Mouse (Mus musculus) hindbrain, embryonic 10.5 days (tissue): Measurements from ENCODE around the gene Cfap57. TPM values are rescaled to one million over a fixed set of nuclear protein-coding genes. Genes with fewer than 3 reads are reported as not detected.

ENCODE experiments used
- DNase-seq: peaks from one replicate; pipeline ENCODE4 v3.0.0-alpha.2; 2017; ENCODE audit warnings: low spot score
- H3K27ac ChIP-seq: fragments of 300-500 bp; sonication (generic); 2 replicates; pipeline ENCODE4 v1.5.1; 2016; ENCODE audit warnings: mild to moderate bottlenecking, moderate library complexity
- H3K27me3 ChIP-seq: fragments of 300-500 bp; sonication (generic); 2 replicates; pipeline ENCODE4 v1.6.1; 2016; ENCODE audit warnings: mild to moderate bottlenecking; ENCODE audit not compliant: poor library complexity, insufficient read depth, severe bottlenecking
- H3K36me3 ChIP-seq: fragments of 300-500 bp; sonication (generic); 2 replicates; pipeline ENCODE4 v1.6.1; 2016; ENCODE audit warnings: mild to moderate bottlenecking, moderate library complexity
- H3K4me1 ChIP-seq: fragments of 300-500 bp; sonication (generic); replicated peaks from 2 replicates; pipeline ENCODE4 v1.6.1; 2016; ENCODE audit warnings: mild to moderate bottlenecking
- H3K4me3 ChIP-seq: fragments of 300-500 bp; sonication (generic); 2 replicates; pipeline ENCODE4 v1.5.1; 2016; ENCODE audit warnings: mild to moderate bottlenecking, moderate library complexity
- H3K9me3 ChIP-seq: fragments of 300-500 bp; sonication (generic); 2 replicates; pipeline ENCODE4 v1.6.1; 2016; ENCODE audit warnings: mild to moderate bottlenecking, moderate library complexity
- WGBS: fragments of 180-500 bp; shearing (Covaris S2); methylation state at CpG from one replicate; pipeline ENCODE4 v1.1.7; 2016; 5-methylcytosine and 5-hydroxymethylcytosine counted together
- polyA plus RNA-seq: library from polyadenylated mRNA; unstranded; fragments of >200 nt; fragmentation: Nextera tagmentation; extraction: Ambion mirVana; gene quantifications from 2 replicates; pipeline ENCODE4 v1.2.1, GENCODE M21; 2016

Gene Cfap57
- polyA plus RNA-seq, 1 experiment from 2014 or later: 1.3 TPM

DNA sequence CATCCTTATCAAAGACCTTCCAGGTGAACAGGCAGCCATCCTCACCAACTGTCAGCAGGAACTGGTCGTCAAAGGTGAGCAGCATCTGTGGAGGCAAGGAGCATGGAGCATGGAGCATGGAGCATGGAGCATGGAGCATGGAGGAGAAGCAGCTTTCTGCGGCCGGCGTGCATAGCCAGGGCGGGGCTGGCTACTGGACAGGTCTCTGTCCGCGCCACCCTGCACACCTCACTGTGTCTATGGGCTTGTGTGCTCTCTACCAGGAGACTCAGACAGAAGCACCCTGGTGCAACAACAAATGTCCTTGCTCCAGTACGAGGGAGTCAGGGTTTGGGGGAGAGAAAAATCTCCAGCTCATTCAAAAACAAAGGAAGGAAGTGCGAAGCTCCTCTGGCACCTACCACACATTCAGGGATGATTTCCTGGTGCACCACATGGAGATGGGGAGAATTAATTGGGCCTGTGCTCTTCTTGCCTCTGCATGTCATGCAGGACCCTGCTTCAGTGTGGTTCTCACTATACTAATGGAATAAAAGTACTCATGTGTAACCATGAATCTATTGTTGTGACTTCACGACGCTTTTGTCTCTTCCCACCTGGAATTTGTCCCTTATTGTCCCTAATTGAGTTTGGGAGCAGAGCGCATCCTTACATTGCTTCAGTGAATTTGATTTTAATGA, 31.4 kb downstream of the Cfap57 start:
- DNase-seq: no peak
- WGBS: 62% methylated on average over 12 of the region's 12 CpGs
- H3K36me3 ChIP-seq: no peaks in the 10 kb centered on the region
- peaks cover 22% of the 10 kb centered on the region for H3K4me1 ChIP-seq
- H3K9me3 ChIP-seq: peaks cover 5% of the 10 kb centered on the region; the same call in 1 of the 2 replicates
- no peak overlapping the region for H3K4me3 ChIP-seq
- H3K27ac ChIP-seq: peak overlapping the region; percentile 67; the same call in 1 of the 2 replicates
- peaks cover 5% of the 10 kb centered on the region; the same call in 1 of the 2 replicates for H3K27me3 ChIP-seq

- WGBS: 95% methylated on average over 8 of the region's 8 CpGs
Observed at GRCm38 (mm10) chr4:118582629-118583028, 37.9 kb downstream of the Cfap57 start.

DNA sequence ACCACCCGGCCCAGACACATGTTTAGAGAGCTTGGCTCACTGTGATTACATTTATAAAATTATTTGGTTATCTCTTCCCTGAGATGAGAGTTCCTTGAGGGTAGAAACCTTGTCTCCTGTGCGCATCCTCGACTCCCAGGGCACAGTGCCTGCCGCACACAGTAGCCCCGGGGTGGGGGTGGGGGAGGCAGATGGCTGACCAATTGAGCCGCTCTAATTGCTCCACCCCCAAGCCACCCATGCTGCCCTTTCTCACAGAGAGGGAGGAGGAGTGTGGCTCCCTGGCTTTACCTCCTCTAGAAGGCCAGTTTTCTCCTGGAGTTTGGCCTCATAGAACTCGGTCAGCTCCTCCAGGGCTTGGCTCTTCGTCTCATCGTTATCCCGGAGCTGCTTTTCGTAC, 39.1 kb downstream of the Cfap57 start:
- H3K9me3 ChIP-seq: peaks cover 5% of the 10 kb centered on the region; the same call in 1 of the 2 replicates
- H3K36me3 ChIP-seq: no peaks in the 10 kb centered on the region
- H3K4me3 ChIP-seq: no peak overlapping the region
- H3K27ac ChIP-seq: peak overlapping the region; percentile 64; the same call in 1 of the 2 replicates
- peak; percentile 39 for DNase-seq
- WGBS: 39% methylated on average over 11 of the region's 11 CpGs
- peaks cover 6% of the 10 kb centered on the region; the same call in 1 of the 2 replicates for H3K27me3 ChIP-seq
- H3K4me1 ChIP-seq: peaks cover 10% of the 10 kb centered on the region

More at GRCm38 (mm10) chr4:118582629-118583028, 37.9 kb downstream of the Cfap57 start:
- H3K27ac ChIP-seq: no peak overlapping the region
- H3K36me3 ChIP-seq: no peaks in the 10 kb centered on the region
- peaks cover 5% of the 10 kb centered on the region; the same call in 1 of the 2 replicates for H3K9me3 ChIP-seq
- peaks cover 17% of the 10 kb centered on the region for H3K4me1 ChIP-seq
- no peaks in the 10 kb centered on the region for H3K27me3 ChIP-seq
- DNase-seq: no peak
- H3K4me3 ChIP-seq: no peak overlapping the region

DNA sequence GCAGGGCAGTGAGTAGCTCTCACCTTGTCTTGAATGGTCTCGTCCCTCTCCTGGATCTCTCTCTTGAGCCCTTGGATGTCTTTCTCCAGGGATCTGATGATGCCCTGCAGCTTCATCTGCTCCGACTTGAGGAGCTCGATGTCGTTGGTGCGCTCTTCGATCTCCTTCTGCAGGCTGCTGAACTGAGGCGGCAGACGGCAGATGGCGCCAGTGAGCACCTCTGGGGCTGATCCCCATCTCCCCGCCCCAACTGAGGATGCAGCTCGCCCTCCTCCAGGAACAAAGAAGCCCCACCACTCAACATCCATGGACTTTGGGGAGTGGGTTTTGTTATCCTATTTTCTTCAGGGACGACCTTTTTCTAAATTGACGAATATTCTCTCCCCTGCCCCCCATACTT, 41.3 kb downstream of the Cfap57 start:
- peaks cover 7% of the 10 kb centered on the region; the same call in 1 of the 2 replicates for H3K27me3 ChIP-seq
- WGBS: 49% methylated on average over 13 of the region's 13 CpGs
- DNase-seq: peak; percentile 39

GRCm38 (mm10) chr4:118576097-118576496, 44.5 kb downstream of the Cfap57 start:
- Histone ChIP-seq H3K4me1 (peaks cover 1% of the 10 kb centered on the region), H3K4me3 (no peak overlapping the region), H3K9me3 (no peaks in the 10 kb centered on the region), H3K36me3 (no peaks in the 10 kb centered on the region), H3K27me3 (peaks cover 7% of the 10 kb centered on the region; the same call in 1 of the 2 replicates), H3K27ac (no peak overlapping the region)
- 9% methylated on average over 6 of the region's 6 CpGs for WGBS
- DNase-seq: peak; percentile 88

More for the DNA sequence above, 41.3 kb downstream of the Cfap57 start:
- no peak overlapping the region for H3K27ac ChIP-seq
- H3K4me1 ChIP-seq: peaks cover 10% of the 10 kb centered on the region
- H3K36me3 ChIP-seq: no peaks in the 10 kb centered on the region
- H3K9me3 ChIP-seq: peaks cover 1% of the 10 kb centered on the region; the same call in 1 of the 2 replicates
- no peak overlapping the region for H3K4me3 ChIP-seq

DNA sequence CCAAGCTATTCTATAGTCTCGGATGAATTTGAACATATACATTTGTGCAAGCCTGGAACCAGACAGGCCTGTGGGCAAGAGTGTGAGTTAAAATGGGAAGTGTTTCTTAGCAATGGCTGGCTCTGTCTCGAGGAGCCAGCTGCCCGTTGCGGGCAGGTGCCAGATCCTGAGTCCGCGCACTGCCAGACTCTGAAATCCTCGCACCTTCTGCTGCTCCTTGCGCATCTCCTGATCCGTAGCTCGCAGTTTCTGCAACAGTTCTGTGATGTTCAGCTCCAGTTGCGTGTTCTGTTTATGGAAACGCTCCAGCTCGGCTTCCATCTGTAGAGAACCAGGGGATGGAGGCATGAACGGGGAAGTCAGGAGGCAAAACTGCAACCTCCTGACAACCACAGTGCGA, 49.1 kb downstream of the Cfap57 start:
- no peaks in the 10 kb centered on the region for H3K9me3 ChIP-seq
- no peak overlapping the region for H3K27ac ChIP-seq
- no peak for DNase-seq
- peaks cover 12% of the 10 kb centered on the region for H3K27me3 ChIP-seq
- no peak overlapping the region for H3K4me3 ChIP-seq
- H3K36me3 ChIP-seq: no peaks in the 10 kb centered on the region
- 84% methylated on average over 15 of the region's 15 CpGs for WGBS
- no peaks in the 10 kb centered on the region for H3K4me1 ChIP-seq

GRCm38 (mm10) chr4:118569320-118569719, 51.3 kb downstream of the Cfap57 start:
- WGBS: 76% methylated on average over 23 of the region's 23 CpGs
- H3K4me1 ChIP-seq: peaks cover 5% of the 10 kb centered on the region
- H3K27me3 ChIP-seq: peaks cover 12% of the 10 kb centered on the region
- H3K9me3 ChIP-seq: no peaks in the 10 kb centered on the region
- peak overlapping the region; percentile 45; the same call in 1 of the 2 replicates for H3K27ac ChIP-seq
- H3K4me3 ChIP-seq: peak overlapping the region; percentile 4; the same call in 1 of the 2 replicates
- DNase-seq: no peak
- H3K36me3 ChIP-seq: no peaks in the 10 kb centered on the region

DNA sequence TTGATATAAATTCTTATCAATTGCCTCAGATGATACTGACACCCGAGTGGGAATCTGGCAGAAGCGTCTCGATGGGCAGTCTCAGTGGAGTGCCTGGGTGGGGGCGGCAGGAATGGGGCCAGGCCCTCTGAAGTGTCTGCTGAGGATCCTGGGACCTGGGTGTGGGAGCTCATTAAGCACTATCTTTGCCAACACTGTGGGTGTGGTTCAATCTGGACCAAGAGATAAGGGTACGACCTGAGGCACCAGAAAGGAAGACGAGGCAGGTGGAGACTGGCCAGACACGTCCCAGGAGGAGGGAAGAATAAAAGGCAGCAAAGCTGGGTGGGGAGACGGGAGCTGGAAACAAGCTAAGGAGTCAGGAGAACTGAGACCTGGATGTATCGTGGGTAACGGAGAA, 51.9 kb downstream of the Cfap57 start:
- H3K27ac ChIP-seq: peak overlapping the region; percentile 45; the same call in 1 of the 2 replicates
- 75% methylated on average over 10 of the region's 10 CpGs for WGBS
- H3K36me3 ChIP-seq: no peaks in the 10 kb centered on the region

GRCm38 (mm10) chr4:118566161-118566676, 54.4 kb downstream of the Cfap57 start:
- H3K4me1 ChIP-seq: peaks cover 5% of the 10 kb centered on the region
- 0 out of 2 replicates have a peak, but pooled peaks cover 4% of the 10 kb centered on the region for H3K9me3 ChIP-seq
- H3K27ac ChIP-seq: no peak overlapping the region
- no peaks in the 10 kb centered on the region for H3K36me3 ChIP-seq
- peaks cover 12% of the 10 kb centered on the region for H3K27me3 ChIP-seq
- 41% methylated on average over 7 of the region's 7 CpGs for WGBS
- no peak overlapping the region for H3K4me3 ChIP-seq
- peak; percentile 68 for DNase-seq

More for the DNA sequence above, 51.9 kb downstream of the Cfap57 start:
- DNase-seq: no peak
- Histone ChIP-seq H3K4me1 (peaks cover 5% of the 10 kb centered on the region), H3K9me3 (no peaks in the 10 kb centered on the region), H3K27me3 (peaks cover 12% of the 10 kb centered on the region), H3K4me3 (no peak overlapping the region; the same call in 1 of the 2 replicates)

DNA sequence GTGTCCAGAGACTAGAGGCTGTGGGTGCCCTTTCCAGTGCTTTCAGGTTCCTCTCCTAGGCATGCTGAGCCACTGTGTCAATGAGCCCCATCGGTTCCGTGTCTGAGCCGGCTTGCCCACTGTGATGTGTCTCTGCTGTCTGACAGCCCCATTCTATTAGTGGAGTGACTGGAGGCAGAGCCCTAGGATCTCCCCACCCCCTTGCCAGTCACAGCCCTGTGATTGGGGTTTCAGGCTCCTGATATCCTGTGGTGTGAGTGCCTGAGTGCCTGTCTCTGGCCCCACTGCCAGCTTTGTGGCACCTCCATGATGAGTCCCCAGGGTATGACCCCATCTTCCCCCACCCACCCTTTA, 55.7 kb downstream of the Cfap57 start:
- 0 out of 2 replicates have a peak overlapping the region, but pooled peaks have one; percentile 29 for H3K27ac ChIP-seq
- peaks cover 5% of the 10 kb centered on the region for H3K4me1 ChIP-seq
- H3K27me3 ChIP-seq: peaks cover 10% of the 10 kb centered on the region
- WGBS: 60% methylated on average over 3 of the region's 3 CpGs
- no peaks in the 10 kb centered on the region for H3K36me3 ChIP-seq
- H3K9me3 ChIP-seq: 0 out of 2 replicates have a peak, but pooled peaks cover 4% of the 10 kb centered on the region
- no peak overlapping the region for H3K4me3 ChIP-seq
- DNase-seq: no peak

DNA sequence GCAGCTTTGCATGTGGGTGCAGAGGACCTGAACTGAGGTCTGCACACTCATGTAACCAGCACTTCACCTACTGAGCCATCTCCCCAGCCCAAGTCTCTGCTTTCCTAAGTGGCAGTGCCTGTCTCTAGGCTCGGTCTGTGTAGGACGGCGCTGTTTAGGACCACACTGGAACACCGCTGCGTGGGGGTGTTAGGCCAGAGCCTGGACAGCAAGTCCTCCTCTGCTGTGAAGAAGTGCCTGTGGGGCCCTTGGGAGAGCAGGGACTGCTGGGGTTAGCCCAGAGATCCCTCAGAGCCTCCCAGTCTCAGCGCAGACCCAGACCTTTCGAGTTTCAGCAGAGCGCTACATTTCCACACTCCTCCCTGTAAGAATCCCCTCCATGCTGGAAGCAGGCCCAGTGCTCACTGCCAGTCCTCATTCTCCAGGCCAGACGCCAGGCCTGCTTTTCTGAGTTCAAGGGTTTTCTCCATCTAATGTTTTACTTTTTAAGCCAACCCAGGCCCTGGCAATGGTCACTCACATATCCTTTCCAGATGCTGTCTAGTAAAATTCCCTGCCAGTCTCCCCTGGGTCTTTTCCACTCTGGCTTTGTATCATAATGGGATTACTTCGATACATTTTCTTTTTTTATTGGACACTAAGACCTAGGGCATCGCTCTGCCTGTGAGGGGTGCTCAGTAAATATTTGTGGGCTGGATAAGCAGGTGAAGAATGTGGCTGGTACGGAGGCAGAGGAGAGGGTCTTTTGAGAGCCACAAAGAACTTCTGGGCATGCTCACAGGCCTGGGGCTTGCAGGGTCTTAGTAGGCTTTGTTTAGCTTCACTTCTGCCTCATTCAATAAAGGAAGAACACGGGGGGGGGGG, 56.3 kb downstream of the Cfap57 start:
- Histone ChIP-seq H3K4me1 (peaks cover 5% of the 10 kb centered on the region), H3K4me3 (no peak overlapping the region), H3K9me3 (0 out of 2 replicates have a peak, but pooled peaks cover 4% of the 10 kb centered on the region), H3K27ac (0 out of 2 replicates have a peak overlapping the region, but pooled peaks have one; percentile 29), H3K36me3 (no peaks in the 10 kb centered on the region), H3K27me3 (peaks cover 4% of the 10 kb centered on the region; the same call in 1 of the 2 replicates)
- 78% methylated on average over 13 of the region's 13 CpGs for WGBS
- no peak for DNase-seq

DNA sequence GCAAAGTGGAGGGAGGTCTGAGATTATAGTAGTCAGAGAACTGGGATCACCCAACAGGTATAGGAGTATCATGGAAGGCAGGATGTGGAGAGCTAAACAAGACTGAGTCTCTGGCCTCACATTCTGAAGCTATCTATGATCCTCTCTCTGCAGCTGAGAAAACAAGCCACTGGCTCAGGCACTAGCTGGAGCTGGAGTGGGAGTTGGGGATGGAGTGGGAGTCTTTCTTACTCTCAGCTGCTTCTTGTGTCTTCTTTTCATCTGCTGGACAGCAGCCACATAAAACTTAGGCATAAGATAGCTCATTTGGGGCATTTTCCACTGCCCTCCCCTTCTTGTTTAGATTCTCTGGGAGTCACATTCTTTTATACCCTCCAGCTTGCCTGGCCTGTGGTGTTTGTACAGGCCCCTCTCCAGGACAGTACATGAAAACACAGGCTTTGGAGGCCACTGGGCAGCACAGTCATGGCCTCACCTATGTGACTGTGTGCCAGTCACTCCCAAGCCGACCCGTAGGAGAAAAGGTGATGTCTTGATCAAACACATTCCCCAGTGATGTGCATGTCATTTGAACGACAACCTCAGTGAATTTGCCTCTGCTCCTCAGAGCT, 67.4 kb downstream of the Cfap57 start:
- H3K27me3 ChIP-seq: no peaks in the 10 kb centered on the region
- DNase-seq: no peak
- no peak overlapping the region for H3K4me3 ChIP-seq
- no peak overlapping the region for H3K27ac ChIP-seq
- peaks cover under 1% of the 10 kb centered on the region for H3K9me3 ChIP-seq
- no peaks in the 10 kb centered on the region for H3K36me3 ChIP-seq
- 81% methylated on average over 3 of the region's 3 CpGs for WGBS
- no peaks in the 10 kb centered on the region for H3K4me1 ChIP-seq
